Mouse (Mus musculus): ENCODE results near the gene Stag1. TPM values are rescaled to one million over a fixed set of nuclear protein-coding genes. Genes with fewer than 3 reads are reported as not detected.

The Stag1 gene
- total RNA-seq, 2 experiments from 2014 or later: 24.2 to 27.9 TPM

- DNase-seq: no peak
- intact Hi-C loops (cut with DNase I; ENCODE audit: low total_unique reads): no loop called here
These were observed 394.6 kb downstream of the Stag1 start for GRCm38 (mm10) chr9:100992191-100992590.

GRCm38 (mm10) chr9:100993937-100994336, 396.3 kb downstream of the Stag1 start:
- intact Hi-C loops (cut with DNase I; ENCODE audit: low total_unique reads): no loop called here
- no peak for DNase-seq

GRCm38 (mm10) chr9:100997138-100997537, 399.5 kb downstream of the Stag1 start:
- no peak for DNase-seq
- intact Hi-C loops (cut with DNase I; ENCODE audit: low total_unique reads): no loop called here

DNA sequence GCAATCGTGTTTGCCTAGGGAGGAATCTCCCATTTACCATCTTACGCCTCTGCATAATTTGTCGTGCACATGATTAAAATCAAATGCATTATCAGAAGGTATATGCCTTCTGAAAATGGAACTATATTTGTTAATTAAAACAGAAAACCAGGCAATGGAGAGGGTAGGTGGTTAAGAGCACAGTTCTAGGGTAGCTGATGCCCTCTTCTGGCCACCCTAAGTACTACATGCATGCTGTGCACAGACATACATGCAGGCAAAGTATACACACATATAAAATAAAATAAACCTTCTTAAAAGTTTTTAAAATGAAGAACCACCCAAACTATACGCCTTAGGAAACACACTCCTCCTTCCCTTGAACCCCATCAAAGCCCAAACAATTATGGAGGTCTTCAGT, 404.5 kb downstream of the Stag1 start:
- DNase-seq: no peak
- intact Hi-C loops (cut with DNase I; ENCODE audit: low total_unique reads): no loop called here

GRCm38 (mm10) chr9:101002841-101003240, 405.2 kb downstream of the Stag1 start:
- intact Hi-C loops (cut with DNase I; ENCODE audit: low total_unique reads): no loop called here
- DNase-seq: no peak

GRCm38 (mm10) chr9:101003302-101003701, 405.7 kb downstream of the Stag1 start:
- intact Hi-C loops (cut with DNase I; ENCODE audit: low total_unique reads): no loop called here
- no peak for DNase-seq

DNA sequence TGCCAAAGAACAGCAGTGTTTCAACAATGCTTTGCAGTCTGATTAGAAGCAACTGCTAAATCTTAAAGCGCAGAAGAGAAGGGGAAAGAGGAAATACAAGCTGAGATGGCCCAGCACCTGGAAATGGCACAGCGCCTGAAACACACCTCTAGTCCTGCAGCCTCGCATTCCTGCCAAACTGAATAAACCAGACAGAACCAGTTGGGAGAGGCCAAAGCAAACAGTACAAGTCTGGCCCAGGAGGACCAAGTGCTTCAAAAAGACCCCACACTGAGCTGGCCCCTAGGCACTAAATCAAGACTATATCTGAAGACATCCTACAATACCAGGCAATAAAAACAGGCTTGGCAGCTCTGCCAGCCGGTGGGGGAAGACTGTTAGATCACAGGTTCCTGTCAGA, 408.3 kb downstream of the Stag1 start:
- intact Hi-C loops (cut with DNase I; ENCODE audit: low total_unique reads): no loop called here

More for the DNA sequence above, 408.3 kb downstream of the Stag1 start:
- DNase-seq: no peak

Other genes with a start within 250 kb of the Stag1 start
- gene Il20rb, start 111.0 kb upstream of the Stag1 start, total RNA-seq (2021): 1 to 10 TPM; 1.5 to 1.7 TPM
- 10 to 100 TPM; 29.3 to 33.0 TPM for gene Nck1, start 51.7 kb upstream of the Stag1 start, total RNA-seq (2021)
- under 1 TPM; 0.60 to 0.80 TPM for gene Slc35g2, start 26.7 kb upstream of the Stag1 start, total RNA-seq (2021)

All from gastrocnemius, postnatal 14 days (tissue).